Mouse (Mus musculus) kidney, adult 2 months (tissue): ENCODE results near the gene Trim60.

Source experiments
- CTCF ChIP-seq: fragments of 200-500 bp; conservative IDR thresholded peaks from 2 replicates; pipeline ENCODE4 v1.5.1; 2011; ENCODE audit warnings: low read depth, mild to moderate bottlenecking, control low read depth, low read length, moderate library complexity, mixed read lengths; ENCODE audit not compliant: insufficient read depth, insufficient read length
- POLR2A ChIP-seq: fragments of 200-500 bp; IDR thresholded peaks from one replicate; pipeline ENCODE4 v1.6.1; 2011; ENCODE audit warnings: low read depth, low read length, control low read depth

- TF ChIP-seq CTCF (no peak), POLR2A (no peak)
These were observed 38.3 kb upstream of the Trim60 start for GRCm38 (mm10) chr8:65056722-65057121.
